Mouse (Mus musculus): ENCODE results near the gene Cdh1. TPM values are rescaled to one million over a fixed set of nuclear protein-coding genes. Genes with fewer than 3 reads are reported as not detected.

The Cdh1 gene
- total and polyA plus RNA-seq, 3 experiments = 2.4 TPM; not detected in 2

DNA sequence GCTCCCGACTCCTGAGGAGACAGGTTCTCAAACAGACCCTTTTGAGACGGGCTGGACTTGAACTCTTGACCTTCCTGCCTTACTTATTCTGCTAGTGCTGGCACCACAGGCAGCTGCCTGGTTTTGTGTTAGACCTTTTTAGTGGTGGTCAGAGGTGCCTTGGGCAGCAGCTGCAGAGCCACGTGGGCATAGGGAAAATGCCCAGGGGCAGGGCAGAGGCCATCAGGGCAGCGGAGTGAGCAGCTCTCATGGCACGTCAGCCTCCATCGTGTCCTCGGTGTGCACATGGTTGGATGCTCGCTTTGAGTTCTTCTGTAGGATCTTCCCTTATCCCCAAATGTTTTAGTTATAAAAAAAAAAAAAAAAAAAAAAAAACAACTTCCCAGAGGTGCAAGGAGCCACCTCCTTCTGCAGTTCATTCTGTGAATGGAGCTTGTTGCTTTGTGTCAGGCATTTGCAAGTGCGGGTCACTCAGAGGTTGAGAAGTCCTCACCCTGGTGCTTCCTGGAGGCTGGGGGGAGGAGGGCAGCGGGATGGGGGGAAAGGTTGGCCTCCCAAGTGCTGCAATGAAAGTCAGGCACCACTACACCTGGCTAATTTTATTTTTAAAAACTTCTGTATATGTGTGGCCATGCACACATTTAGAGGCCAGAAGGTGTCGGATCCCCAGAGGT, 25.3 kb downstream of the Cdh1 start:
- intact Hi-C loops (cut with DNase I) = no loop called here
- H3K4me3 ChIP-seq = no peak overlapping the region
- H3K4me1 ChIP-seq (ENCODE audit: control insufficient read depth, insufficient read depth, low read length) = no peaks in the 10 kb centered on the region
- H3K27me3 ChIP-seq (ENCODE audit: control insufficient read depth, insufficient read depth, low read length) = no peaks in the 10 kb centered on the region
- DNase-seq = no peak
- H3K9ac ChIP-seq (ENCODE audit: low read depth, low read length) = no peak overlapping the region
- H3K27ac ChIP-seq = no peak overlapping the region
- WGBS = 82% methylated on average over 11 of the region's 11 CpGs
- no peaks in the 10 kb centered on the region for H3K79me2 ChIP-seq (replicated peaks; ENCODE audit: control insufficient read depth, insufficient read depth, low read length)
- TF ChIP-seq POLR2A (IDR thresholded peaks at IDR 0.05; ENCODE audit: insufficient read depth, low read depth, low read length) = no peak
- TF ChIP-seq EP300 (IDR thresholded peaks at IDR 0.05; ENCODE audit: insufficient read depth, low read depth, low read length) = no peak
- no peak for TF ChIP-seq CTCF (IDR thresholded peaks at IDR 0.05)
- H3K36me3 ChIP-seq (ENCODE audit: control insufficient read depth, insufficient read depth, low read length) = no peaks in the 10 kb centered on the region

DNA sequence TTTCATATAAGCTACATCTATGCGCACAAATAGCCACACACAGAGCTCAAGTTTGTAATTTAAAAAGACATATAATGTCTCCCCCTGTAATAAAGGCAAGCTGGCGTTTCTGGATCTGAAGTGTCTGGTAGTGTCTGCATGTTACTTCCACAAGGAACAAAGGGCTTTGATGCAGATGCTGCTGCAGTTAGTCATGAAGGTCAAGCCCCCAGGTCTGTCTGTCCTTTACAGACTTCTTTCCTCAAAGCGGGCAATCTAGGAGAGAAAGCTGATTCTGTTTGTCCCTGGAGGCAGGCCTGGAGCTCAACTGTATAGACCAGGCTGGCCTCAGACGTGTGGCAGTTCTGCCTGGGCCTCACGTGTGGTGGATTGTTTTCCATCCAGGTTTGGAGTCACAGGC, 26.3 kb downstream of the Cdh1 start:
- Histone ChIP-seq H3K4me3 (no peak overlapping the region), H3K9ac (ENCODE audit: low read depth, low read length) (no peak overlapping the region), H3K27me3 (ENCODE audit: control insufficient read depth, insufficient read depth, low read length) (no peaks in the 10 kb centered on the region), H3K27ac (no peak overlapping the region), H3K79me2 (replicated peaks; ENCODE audit: control insufficient read depth, insufficient read depth, low read length) (no peaks in the 10 kb centered on the region), H3K4me1 (ENCODE audit: control insufficient read depth, insufficient read depth, low read length) (no peaks in the 10 kb centered on the region), H3K36me3 (ENCODE audit: control insufficient read depth, insufficient read depth, low read length) (no peaks in the 10 kb centered on the region)
- TF ChIP-seq POLR2A (IDR thresholded peaks at IDR 0.05; ENCODE audit: insufficient read depth, low read depth, low read length) (no peak), EP300 (IDR thresholded peaks at IDR 0.05; ENCODE audit: insufficient read depth, low read depth, low read length) (no peak), CTCF (IDR thresholded peaks at IDR 0.05) (no peak)
- intact Hi-C loops (cut with DNase I) = no loop called here
- 81% methylated on average over 5 of the region's 5 CpGs for WGBS
- DNase-seq = no peak

DNA sequence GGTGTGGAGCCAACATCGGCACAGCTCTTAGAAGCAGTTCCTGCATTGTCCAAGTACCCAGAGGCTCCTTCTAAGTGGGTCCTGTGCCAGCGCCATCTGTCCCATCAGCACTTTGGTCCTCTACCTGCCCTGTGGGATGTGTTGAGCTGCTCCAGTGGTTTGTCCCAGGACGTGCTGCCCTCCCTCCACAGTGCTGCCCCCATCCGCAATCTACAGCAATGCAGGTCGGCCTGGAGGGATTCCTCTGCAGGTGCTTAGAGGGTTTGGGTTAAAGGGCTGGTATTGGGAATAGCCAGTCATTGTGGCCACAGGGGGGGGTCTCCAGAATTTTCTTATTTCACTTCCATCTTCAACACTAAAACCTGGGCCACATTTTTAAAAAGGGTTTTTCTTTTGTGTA, 28.8 kb downstream of the Cdh1 start:
- H3K79me2 ChIP-seq (replicated peaks; ENCODE audit: control insufficient read depth, insufficient read depth, low read length) = no peaks in the 10 kb centered on the region
- H3K4me1 ChIP-seq (ENCODE audit: control insufficient read depth, insufficient read depth, low read length) = no peaks in the 10 kb centered on the region
- no peak for TF ChIP-seq CTCF (IDR thresholded peaks at IDR 0.05)
- TF ChIP-seq POLR2A (IDR thresholded peaks at IDR 0.05; ENCODE audit: insufficient read depth, low read depth, low read length) = no peak
- no peak for TF ChIP-seq EP300 (IDR thresholded peaks at IDR 0.05; ENCODE audit: insufficient read depth, low read depth, low read length)
- intact Hi-C loops (cut with DNase I) = no loop called here
- no peaks in the 10 kb centered on the region for H3K27me3 ChIP-seq (ENCODE audit: control insufficient read depth, insufficient read depth, low read length)
- H3K4me3 ChIP-seq = no peak overlapping the region
- WGBS = 67% methylated on average over 5 of the region's 5 CpGs
- no peak for DNase-seq
- H3K27ac ChIP-seq = no peak overlapping the region
- no peak overlapping the region for H3K9ac ChIP-seq (ENCODE audit: low read depth, low read length)
- no peaks in the 10 kb centered on the region for H3K36me3 ChIP-seq (ENCODE audit: control insufficient read depth, insufficient read depth, low read length)

DNA sequence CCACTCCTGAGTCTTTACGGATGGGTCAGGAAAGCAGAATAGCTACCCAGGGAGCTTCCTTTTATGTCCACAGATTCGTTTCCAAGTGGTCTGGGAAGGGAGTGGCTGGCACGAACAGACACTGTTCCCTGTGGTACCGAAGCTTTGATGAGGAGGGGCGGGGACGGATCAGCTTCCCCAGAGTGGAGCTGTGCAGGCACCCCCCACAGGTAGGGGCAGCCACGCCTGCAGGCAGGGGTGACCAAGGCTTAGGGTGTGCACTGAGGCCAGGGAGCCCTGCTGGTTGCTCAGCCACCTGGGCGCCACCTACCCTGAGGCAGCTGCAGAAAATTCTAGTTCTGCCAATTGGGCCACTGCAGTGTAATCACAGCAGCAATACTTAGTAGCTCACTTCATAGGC, 29.5 kb downstream of the Cdh1 start:
- WGBS = 44% methylated on average over 8 of the region's 8 CpGs

DNA sequence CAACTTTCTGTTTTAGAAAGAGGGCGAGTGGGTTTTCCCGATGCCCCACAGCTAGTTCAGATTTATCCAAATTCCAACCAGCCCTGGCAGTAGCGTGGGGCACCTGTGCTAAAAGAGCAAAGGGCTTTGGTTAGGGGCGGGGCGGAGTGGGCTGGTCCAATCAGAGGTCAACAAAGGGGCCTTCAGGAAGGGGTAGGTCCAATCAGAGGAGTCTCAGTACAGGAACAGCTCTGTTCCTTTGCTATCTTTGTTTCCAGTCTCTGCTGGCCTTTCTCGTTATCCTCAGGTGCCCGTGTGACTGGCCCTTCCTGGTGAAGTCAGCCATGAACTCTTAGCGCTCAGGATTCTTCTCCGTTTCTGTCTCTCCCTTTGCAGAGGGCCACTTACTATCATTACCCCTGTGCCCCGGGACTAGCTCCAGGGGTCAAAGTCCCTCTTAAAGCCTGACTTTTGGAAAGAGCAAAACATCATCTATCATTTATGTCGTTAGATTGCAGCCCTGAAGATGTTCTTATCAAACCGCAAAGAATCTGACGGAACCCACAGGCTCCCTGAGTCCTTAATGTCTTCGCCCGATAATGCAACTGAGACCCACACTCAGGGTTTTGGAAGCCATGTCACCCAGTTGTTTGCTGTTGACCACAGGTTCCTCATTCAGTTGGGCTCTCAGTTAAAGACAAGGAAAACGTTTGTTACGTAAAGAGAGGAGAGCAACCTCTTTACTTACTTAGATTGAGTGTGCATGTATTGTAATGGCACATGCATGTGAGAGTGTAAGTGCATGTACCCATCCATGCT, 30.4 kb downstream of the Cdh1 start:
- H3K27ac ChIP-seq = no peak overlapping the region
- no peak overlapping the region for H3K9ac ChIP-seq (ENCODE audit: low read depth, low read length)
- intact Hi-C loops (cut with DNase I) = no loop called here
- no peaks in the 10 kb centered on the region for H3K79me2 ChIP-seq (replicated peaks; ENCODE audit: control insufficient read depth, insufficient read depth, low read length)
- no peaks in the 10 kb centered on the region for H3K4me1 ChIP-seq (ENCODE audit: control insufficient read depth, insufficient read depth, low read length)
- no peak overlapping the region for H3K4me3 ChIP-seq
- 74% methylated on average over 17 of the region's 17 CpGs for WGBS
- H3K36me3 ChIP-seq (ENCODE audit: control insufficient read depth, insufficient read depth, low read length) = no peaks in the 10 kb centered on the region
- no peaks in the 10 kb centered on the region for H3K27me3 ChIP-seq (ENCODE audit: control insufficient read depth, insufficient read depth, low read length)
- TF ChIP-seq POLR2A (IDR thresholded peaks at IDR 0.05; ENCODE audit: insufficient read depth, low read depth, low read length) = no peak
- no peak for TF ChIP-seq EP300 (IDR thresholded peaks at IDR 0.05; ENCODE audit: insufficient read depth, low read depth, low read length)
- no peak for TF ChIP-seq CTCF (IDR thresholded peaks at IDR 0.05)
- DNase-seq = no peak

More for the DNA sequence above, 29.5 kb downstream of the Cdh1 start:
- no peak for DNase-seq
- no peak overlapping the region for H3K4me3 ChIP-seq
- H3K27me3 ChIP-seq (ENCODE audit: control insufficient read depth, insufficient read depth, low read length) = no peaks in the 10 kb centered on the region
- no peaks in the 10 kb centered on the region for H3K36me3 ChIP-seq (ENCODE audit: control insufficient read depth, insufficient read depth, low read length)
- H3K79me2 ChIP-seq (replicated peaks; ENCODE audit: control insufficient read depth, insufficient read depth, low read length) = no peaks in the 10 kb centered on the region
- no peak overlapping the region for H3K9ac ChIP-seq (ENCODE audit: low read depth, low read length)
- intact Hi-C loops (cut with DNase I) = no loop called here
- no peaks in the 10 kb centered on the region for H3K4me1 ChIP-seq (ENCODE audit: control insufficient read depth, insufficient read depth, low read length)
- H3K27ac ChIP-seq = no peak overlapping the region
- no peak for TF ChIP-seq EP300 (IDR thresholded peaks at IDR 0.05; ENCODE audit: insufficient read depth, low read depth, low read length)
- TF ChIP-seq POLR2A (IDR thresholded peaks at IDR 0.05; ENCODE audit: insufficient read depth, low read depth, low read length) = no peak
- TF ChIP-seq CTCF (IDR thresholded peaks at IDR 0.05) = no peak

DNA sequence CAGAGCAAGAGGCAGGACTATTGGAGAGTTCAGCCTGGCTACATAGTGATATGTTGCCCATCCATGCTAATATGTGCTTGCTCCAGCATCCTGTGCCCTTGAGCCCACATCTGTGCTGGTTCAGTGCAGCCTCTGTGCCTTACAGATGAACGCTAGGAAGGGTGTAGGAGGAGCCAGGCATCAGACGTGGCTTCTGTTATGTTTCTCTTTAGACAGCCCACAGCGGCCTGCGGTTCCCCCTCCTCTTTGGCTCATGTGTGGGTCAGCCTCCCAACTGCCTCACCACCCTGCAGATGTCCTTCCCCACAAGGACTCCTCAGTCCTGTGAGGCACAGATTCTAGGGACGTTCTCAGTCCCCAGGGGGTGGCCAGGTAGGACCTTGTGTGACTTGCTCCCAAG, 32.1 kb downstream of the Cdh1 start:
- intact Hi-C loops (cut with DNase I) = no loop called here
- H3K4me3 ChIP-seq = no peak overlapping the region
- DNase-seq = no peak
- H3K79me2 ChIP-seq (replicated peaks; ENCODE audit: control insufficient read depth, insufficient read depth, low read length) = no peaks in the 10 kb centered on the region
- no peak for TF ChIP-seq EP300 (IDR thresholded peaks at IDR 0.05; ENCODE audit: insufficient read depth, low read depth, low read length)
- no peak overlapping the region for H3K27ac ChIP-seq
- 30% methylated on average over 5 of the region's 5 CpGs for WGBS
- no peaks in the 10 kb centered on the region for H3K4me1 ChIP-seq (ENCODE audit: control insufficient read depth, insufficient read depth, low read length)
- H3K9ac ChIP-seq (ENCODE audit: low read depth, low read length) = no peak overlapping the region
- no peaks in the 10 kb centered on the region for H3K36me3 ChIP-seq (ENCODE audit: control insufficient read depth, insufficient read depth, low read length)
- H3K27me3 ChIP-seq (ENCODE audit: control insufficient read depth, insufficient read depth, low read length) = no peaks in the 10 kb centered on the region
